Mouse (Mus musculus): ENCODE results near the gene Prepl. TPM values are rescaled to one million over a fixed set of nuclear protein-coding genes. Genes with fewer than 3 reads are reported as not detected.

Gene Prepl
- polyA plus RNA-seq, 1 experiment from 2014 or later = 25.8 TPM

- no peaks in the 10 kb centered on the region for H3K9me3 ChIP-seq (replicated peaks; ENCODE audit: low read length)
- H3K27ac ChIP-seq = no peak overlapping the region
- no peaks in the 10 kb centered on the region for H3K4me1 ChIP-seq (replicated peaks; ENCODE audit: insufficient read depth, low read length)
- TF ChIP-seq CTCF (IDR thresholded peaks at IDR 0.05; ENCODE audit: low read depth) = no peak
- H3K27me3 ChIP-seq (ENCODE audit: insufficient read depth, low read length) = no peaks in the 10 kb centered on the region
- H3K4me2 ChIP-seq (ENCODE audit: low read length) = no peak overlapping the region
- no peak for ATAC-seq (replicated peaks; ENCODE audit: low FRiP score, low read depth)
- no peak overlapping the region for H3K9ac ChIP-seq (ENCODE audit: low read depth, low read length)
- no peak overlapping the region for H3K4me3 ChIP-seq (replicated peaks; ENCODE audit: low read depth, low read length)
- WGBS = 86% methylated on average over 6 of the region's 6 CpGs
- H3K36me3 ChIP-seq (ENCODE audit: insufficient read depth, low read length) = 0 out of 2 replicates have a peak, but pooled peaks cover 4% of the 10 kb centered on the region
- no peak for DNase-seq (ENCODE audit: low spot score)
Observed at GRCm38 (mm10) chr17:85013485-85013884, 76.6 kb downstream of the Prepl start.

Other genes starting within 250 kb of the Prepl start
- 66.2 and 67.3 TPM in 2 replicates for gene Ppm1b, start 133.5 kb downstream of the Prepl start, polyA plus RNA-seq (2015; fragmentation: Nextera tagmentation; extraction: Ambion mirVana)
- 76.9 and 88.8 TPM in 2 replicates for gene Slc3a1, start 61.9 kb downstream of the Prepl start, polyA plus RNA-seq (2015; fragmentation: Nextera tagmentation; extraction: Ambion mirVana)
- 14.4 and 15.7 TPM in 2 replicates for gene Camkmt, start 311 bp upstream of the Prepl start, polyA plus RNA-seq (2015; fragmentation: Nextera tagmentation; extraction: Ambion mirVana)